Mouse (Mus musculus): ENCODE results near the gene Megf11.

Gene Megf11

GRCm38 (mm10) chr9:64385511-64386465 is at the start of gene Megf11:
Gene Megf11, plus strand, starts transcription at chr9:64385626.
- DNase-seq: no peak

DNA sequence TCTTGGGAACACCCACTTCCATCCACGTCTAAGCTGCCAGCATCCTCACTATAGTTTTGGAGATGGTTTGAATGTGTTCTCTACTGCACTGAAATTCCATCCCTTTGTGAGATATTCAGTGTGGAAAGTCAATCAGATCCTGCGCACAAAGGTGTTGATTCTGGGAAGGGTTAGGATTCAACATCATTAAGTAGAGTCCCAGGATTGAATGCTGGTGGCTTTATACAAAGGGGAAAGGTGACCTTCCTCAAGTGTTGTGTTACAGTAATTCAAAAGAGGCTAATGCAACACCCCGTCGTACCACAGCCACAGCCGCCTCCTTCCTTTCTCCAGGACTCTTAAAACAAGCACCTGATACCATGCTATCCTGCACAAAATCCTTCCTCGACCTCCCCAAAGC is 49.6 kb upstream of the Megf11 start:
- DNase-seq: no peak

- no peak for DNase-seq
Observed at GRCm38 (mm10) chr9:64339361-64339760, 46.1 kb upstream of the Megf11 start.

DNA sequence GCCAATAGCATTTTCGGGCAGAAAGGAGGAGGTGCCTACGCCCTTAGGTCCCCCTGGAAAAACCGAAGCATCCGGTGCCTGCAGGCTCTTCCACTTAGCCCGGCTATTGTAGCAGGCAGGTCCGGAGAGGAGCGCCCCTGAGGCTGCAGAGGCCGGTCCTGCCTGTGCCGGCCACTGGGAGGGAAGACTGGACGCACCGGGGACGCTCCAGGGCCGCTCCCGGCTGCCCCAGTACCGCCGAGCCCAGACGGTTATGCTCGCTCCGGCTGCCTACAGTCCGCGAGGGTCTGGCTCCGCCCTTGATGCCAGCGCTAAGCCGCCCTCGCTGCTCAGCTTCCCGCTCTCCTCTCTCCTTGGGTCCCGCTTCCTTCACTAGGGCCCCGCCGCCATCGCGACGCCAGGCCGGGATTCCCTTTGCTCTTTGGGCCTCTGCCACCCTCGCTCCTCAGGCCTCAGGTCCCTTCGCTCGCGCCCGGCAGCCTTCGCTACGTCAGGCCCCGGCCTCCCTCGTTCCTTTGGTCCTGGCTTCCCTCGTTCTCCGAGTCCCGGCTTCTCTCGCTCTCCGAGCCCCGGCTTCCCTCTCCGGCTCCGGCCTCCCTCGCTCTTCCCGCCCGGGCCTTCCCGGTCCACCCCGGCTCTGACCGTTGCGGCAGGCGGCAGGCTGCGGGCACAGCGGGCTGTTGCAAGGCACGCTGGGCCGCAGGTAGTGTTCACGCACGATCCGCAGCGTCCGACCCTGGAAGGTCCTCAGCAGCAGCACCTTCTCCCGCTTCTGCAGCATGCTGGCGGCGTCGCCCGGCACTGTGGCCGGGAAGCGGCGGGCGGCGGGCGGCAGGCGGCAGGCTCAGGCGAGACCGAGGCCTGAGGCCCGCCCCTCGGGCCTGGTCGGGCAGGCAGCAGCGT is 44.8 kb upstream of the Megf11 start:
- DNase-seq: peak; percentile 55 to 69

DNA sequence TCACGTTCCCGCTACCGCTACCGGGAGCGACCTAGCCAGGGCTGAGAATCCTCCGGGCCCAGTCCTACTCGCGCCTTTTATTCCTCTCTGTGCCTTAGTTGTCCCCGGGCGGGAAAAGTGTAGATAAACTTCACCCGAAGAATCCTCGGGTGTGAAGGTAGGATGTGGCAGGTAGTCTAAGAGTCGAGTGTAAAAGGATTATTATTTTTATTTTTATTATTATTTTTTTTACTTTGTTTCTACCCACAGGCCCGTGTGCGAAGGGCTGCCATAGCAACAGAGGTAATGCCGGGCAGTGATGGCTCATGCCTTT is 44.2 kb upstream of the Megf11 start, which contains the start of gene Dis3l:
Gene Dis3l (minus strand): TSS at position 35 of the 313 bp plus-strand sequence.
- no peak for DNase-seq

DNA sequence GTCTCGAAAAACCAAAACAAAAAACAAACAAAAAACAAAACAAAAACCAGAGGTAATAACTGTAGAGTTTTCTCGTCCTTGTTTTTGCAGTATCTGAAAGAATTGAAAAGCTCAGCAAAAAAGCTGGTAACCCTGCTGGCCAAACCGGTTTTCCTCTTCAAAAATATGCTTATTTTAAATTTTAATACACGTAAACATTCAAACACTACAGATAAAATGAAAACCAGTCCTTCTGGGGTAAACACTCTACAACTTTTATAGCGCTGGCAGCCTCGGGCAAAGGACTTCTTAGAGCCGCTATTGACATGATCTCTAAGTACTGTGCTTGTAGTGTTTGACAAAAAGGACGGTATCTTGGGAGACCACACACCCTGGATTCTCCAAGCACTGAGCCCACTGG is 43.8 kb upstream of the Megf11 start:
- no peak for DNase-seq

- no peak for DNase-seq
Observed at GRCm38 (mm10) chr9:64343656-64344055, 41.8 kb upstream of the Megf11 start.

- no peak for DNase-seq
Observed at GRCm38 (mm10) chr9:64345931-64346330, 39.5 kb upstream of the Megf11 start.

DNA sequence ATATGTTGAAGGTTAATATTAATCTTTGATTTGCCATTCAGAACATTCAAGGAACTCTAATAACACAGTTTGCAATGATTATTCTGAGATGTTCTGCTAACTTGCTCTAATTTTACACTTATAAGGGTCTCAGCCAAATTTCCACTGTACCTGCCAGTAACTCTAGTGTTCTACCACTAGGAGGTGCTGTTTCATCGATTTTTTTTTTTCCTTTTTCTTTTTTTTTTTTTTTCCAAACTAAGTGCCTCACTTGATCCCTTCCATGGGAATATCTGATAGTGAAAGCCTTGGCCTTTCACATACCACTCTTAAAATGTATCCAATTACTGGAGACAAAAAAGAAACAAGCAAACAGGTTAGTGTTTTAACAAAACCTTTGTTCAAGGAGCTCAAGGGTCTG is 38.0 kb upstream of the Megf11 start:
- no peak for DNase-seq

DNA sequence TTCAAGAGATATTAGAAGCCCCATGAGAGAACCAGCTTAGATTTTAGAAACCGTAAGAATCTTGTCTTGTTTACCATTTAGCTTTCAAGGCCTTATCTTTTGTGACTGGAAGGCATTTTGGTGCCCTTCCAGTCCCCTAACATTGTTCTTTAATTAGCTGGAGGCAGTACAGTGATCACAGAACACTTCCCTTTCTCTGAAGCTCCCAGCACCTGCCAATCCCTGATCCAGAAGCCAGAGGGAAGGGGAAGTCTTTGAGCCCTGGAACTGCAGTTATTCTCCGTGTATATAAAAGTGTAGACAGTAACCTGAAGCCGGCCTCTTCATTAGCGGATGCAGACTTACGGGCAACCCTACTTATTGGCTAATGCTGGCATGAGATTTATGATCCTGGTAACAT is 35.9 kb upstream of the Megf11 start:
- no peak for DNase-seq

GRCm38 (mm10) chr9:64351191-64351590 is 34.2 kb upstream of the Megf11 start:
- DNase-seq: no peak

DNA sequence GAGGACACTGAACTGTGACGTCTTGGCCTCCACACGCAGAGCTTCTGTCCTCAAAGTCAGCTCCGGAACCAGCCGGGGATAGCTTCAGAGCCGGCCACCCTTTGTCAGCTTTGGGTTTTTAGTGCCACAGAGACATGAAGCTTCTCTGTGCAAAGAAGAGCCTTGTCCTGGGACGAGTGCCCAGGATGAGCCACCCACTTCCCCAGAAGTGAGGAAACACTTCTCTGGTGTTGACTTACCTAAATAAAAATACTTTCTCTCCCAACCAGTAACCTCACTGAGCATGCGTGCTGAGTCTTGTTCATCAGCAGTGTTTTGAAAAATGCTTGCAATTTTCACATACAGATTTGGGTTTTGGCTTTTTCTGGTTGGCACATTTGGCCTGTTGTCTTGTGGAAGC is 29.8 kb upstream of the Megf11 start:
- no peak for DNase-seq

DNA sequence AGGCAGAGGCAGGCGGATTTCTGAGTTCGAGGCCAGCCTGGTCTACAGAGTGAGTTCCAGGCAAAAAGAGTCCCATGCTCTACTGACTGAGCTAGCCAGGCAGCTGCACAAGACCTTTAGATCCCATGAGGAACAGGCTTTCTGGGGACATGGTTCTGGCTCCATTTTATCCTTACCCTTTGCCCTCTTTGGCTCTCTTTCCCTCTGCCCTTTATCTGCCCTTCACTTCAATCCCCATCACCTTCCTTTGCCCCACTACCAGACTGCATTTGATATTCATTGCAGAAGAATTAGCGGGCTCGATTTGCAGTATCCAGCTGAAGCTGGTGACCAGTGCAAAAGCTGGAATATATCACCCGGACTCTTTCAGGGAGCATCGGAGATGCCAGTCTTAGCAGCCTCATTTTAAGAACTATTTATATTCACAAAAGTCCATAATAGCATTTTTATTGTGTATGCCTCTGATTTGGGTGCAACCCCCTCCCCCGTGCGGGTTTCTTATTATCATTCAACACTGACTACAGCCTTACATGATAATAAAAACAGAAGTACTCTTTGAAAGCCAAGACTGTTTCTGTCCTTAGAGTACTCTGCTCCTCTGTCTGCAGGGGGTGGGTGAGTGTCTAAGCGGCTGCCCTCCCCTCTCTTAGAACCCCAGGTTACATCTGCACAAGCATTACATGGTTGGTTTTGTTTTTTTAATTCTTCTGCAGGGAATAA is 24.0 kb upstream of the Megf11 start:
- no peak for DNase-seq

- no peak for DNase-seq
Observed at GRCm38 (mm10) chr9:64369871-64370270, 15.6 kb upstream of the Megf11 start.

GRCm38 (mm10) chr9:64371305-64371819 is 14.1 kb upstream of the Megf11 start:
- no peak for DNase-seq

DNA sequence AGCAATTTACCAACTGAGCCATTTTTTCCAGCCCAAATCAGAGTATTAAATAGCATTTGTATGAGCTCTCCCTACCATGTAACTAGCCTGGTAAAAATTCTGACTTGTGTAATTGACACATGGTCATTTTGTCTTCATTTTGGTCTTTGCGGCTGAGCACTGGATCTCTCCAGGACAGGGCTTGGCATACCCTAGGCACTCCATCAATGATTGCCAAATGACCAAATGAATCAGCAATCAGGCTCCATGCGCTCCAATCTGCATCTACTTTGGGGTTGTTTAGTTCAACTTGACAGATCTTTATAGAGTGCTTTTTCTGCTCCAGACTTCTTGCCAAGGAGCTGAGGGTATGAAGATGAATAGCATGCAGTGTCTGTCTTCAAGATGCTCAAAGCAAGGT is 9.0 kb upstream of the Megf11 start:
- DNase-seq: no peak

DNA sequence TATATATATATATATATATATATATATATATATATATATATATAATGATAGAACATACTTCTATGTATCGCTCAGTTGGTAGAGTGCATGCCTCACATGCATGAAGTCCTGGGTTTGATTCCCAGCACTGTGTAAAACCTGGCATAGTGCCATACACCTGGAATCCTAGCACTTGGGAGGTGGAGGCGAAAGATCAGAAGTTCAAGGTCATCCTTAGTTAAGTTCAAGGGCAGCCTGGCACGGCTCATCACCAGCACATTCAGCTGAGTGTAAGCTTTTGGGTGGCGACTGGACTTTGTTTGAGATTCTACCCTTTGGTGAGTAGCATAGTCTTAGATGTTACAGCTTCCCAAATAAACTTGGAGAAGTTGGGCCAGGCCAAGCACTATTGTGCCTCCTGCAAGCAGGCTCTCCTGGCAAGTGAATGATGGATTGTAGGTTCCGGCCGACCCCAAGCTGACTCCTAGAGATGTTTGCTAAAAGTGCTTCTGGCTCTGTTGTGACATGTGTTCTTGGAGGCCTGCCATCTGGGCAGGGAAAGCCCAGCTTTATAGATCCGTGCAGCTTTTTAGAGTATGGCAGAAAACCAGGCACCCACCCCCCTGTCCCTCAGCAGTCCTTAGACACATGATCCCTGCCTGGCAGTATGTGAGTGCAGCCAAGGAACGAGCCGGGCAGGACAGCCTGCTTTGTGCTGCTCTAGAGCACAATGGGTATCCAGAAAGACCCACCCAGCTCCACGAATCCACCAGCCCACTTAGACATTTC is 2.2 kb upstream of the Megf11 start:
- no peak for DNase-seq

- DNase-seq: no peak
Observed at GRCm38 (mm10) chr9:64386466-64387211, 1.2 kb downstream of the Megf11 start.

DNA sequence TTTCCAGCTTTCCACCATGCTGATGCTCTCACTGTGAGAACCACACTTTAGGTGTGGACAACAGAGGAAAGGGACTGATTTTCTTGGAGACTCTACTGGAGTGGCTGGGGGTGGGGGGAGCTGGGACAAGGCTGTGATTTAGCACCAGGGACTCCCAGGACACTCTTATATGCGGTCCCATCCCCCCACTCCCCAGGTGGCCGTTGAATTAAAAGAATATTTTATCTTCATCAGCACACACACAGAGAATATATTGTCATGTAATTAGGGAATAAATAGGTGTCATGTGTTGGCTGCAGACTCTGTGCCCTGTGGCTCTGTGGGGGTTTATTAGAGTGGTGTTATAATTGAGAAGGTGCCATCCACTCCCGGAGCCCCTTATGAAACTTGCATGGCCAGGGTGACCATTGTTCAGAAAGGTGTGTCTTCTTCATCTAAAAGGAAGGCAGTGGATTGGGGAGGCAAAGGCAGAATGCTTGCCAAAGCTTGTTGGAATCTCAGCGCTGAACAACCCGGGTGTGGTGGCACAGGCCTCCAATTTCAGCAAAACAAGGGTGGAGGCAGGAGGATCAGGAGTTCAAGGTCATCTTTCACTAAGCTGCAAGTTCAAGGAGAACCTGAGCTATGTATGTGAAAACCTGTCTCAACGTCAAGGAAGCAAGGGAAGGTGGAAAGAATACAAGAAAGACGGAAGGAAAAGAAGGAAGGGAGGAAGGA is 4.3 kb downstream of the Megf11 start:
- no peak for DNase-seq

DNA sequence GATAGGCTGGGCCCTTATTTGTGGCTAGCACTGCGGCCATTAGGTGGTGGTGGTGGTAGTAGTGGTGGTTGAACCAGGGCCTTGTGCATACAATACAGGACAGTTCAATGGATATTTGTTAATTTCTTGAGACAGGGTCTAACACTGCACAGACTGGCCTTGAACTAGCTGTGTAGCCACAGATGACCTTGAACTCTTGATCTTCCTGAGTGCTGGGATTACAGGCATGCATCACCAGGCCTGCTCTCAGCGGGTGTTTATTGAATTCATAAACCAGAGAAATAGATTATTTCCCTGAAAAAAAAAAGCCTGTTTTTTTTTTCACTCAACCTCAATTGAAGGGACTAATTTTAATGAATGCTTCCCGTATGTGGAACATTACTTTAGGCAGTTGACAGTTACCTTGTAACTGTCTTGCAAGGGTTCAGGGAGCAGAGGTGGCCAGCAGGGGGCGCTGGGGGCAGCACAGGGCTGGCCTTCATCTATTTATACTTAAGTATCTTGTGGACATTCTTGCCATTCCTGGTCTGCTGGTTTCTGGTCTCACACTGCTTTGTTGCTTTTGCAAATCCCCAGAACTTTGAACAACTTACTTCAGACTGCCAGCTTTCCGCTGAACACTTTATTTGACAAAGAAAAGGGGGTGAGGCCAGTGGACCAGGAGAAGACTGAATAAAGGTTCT is 8.6 kb downstream of the Megf11 start:
- DNase-seq: peak; percentile 18 to 67

Measured in spleen, adult 18-20 months (tissue).